Mouse (Mus musculus): ENCODE measurements around the gene Zbtb48. TPM values are rescaled to one million over a fixed set of nuclear protein-coding genes. Genes with fewer than 3 reads are reported as not detected.

The Zbtb48 gene
- total and polyA plus RNA-seq, 2 experiments from 2014 or later = 9.0 to 11.3 TPM

GRCm38 (mm10) chr4:151994228-151995171 lies 33.0 kb downstream of the Zbtb48 start:
- Histone ChIP-seq H3K9me3 (replicated peaks; ENCODE audit: control insufficient read depth, low read length) (no peaks in the 10 kb centered on the region), H3K4me1 (ENCODE audit: control insufficient read depth, insufficient read depth) (peaks cover 12% of the 10 kb centered on the region), H3K4me2 (ENCODE audit: low read depth, low read length) (peak overlapping the region; percentile 99), H3K4me3 (ENCODE audit: low read depth, low read length) (peak overlapping the region; percentile 99), H3K9ac (replicated peaks; ENCODE audit: low read depth, low read length) (peak overlapping the region; percentile 94), H3K36me3 (replicated peaks; ENCODE audit: control insufficient read depth, insufficient read depth, low read length) (peaks cover 21% of the 10 kb centered on the region), H3K27ac (ENCODE audit: low read depth) (peak overlapping the region; percentile 89), H3K27me3 (ENCODE audit: control insufficient read depth, insufficient read depth, low read length) (no peaks in the 10 kb centered on the region)
- no peak for ATAC-seq (ENCODE audit: insufficient read depth, low read depth)
- DNase-seq (ENCODE audit: low spot score) = no peak
- WGBS = 2% methylated on average over 56 of the region's 61 CpGs
- TF ChIP-seq CTCF (IDR thresholded peaks at IDR 0.05; ENCODE audit: low read depth) (no peak), EP300 (IDR thresholded peaks at IDR 0.05; ENCODE audit: low read depth) (no peak)

- Histone ChIP-seq H3K36me3 (replicated peaks; ENCODE audit: control insufficient read depth, insufficient read depth, low read length) (peaks cover 21% of the 10 kb centered on the region), H3K4me1 (ENCODE audit: control insufficient read depth, insufficient read depth) (peaks cover 13% of the 10 kb centered on the region), H3K9ac (replicated peaks; ENCODE audit: low read depth, low read length) (no peak overlapping the region), H3K4me2 (ENCODE audit: low read depth, low read length) (no peak overlapping the region), H3K9me3 (replicated peaks; ENCODE audit: control insufficient read depth, low read length) (no peaks in the 10 kb centered on the region), H3K27ac (ENCODE audit: low read depth) (no peak overlapping the region), H3K27me3 (ENCODE audit: control insufficient read depth, insufficient read depth, low read length) (no peaks in the 10 kb centered on the region), H3K4me3 (ENCODE audit: low read depth, low read length) (no peak overlapping the region)
- DNase-seq (ENCODE audit: low spot score) (no peak), ATAC-seq (ENCODE audit: insufficient read depth, low read depth) (no peak)
- TF ChIP-seq CTCF (IDR thresholded peaks at IDR 0.05; ENCODE audit: low read depth) (no peak), EP300 (IDR thresholded peaks at IDR 0.05; ENCODE audit: low read depth) (no peak)
- WGBS = 40% methylated on average over 6 of the region's 6 CpGs
These were observed 34.4 kb downstream of the Zbtb48 start for GRCm38 (mm10) chr4:151993035-151993434.

GRCm38 (mm10) chr4:151992091-151992490 lies 35.4 kb downstream of the Zbtb48 start:
- Histone ChIP-seq H3K9me3 (replicated peaks; ENCODE audit: control insufficient read depth, low read length) (no peaks in the 10 kb centered on the region), H3K4me3 (ENCODE audit: low read depth, low read length) (no peak overlapping the region), H3K36me3 (replicated peaks; ENCODE audit: control insufficient read depth, insufficient read depth, low read length) (peaks cover 21% of the 10 kb centered on the region), H3K4me1 (ENCODE audit: control insufficient read depth, insufficient read depth) (peaks cover 13% of the 10 kb centered on the region), H3K27ac (ENCODE audit: low read depth) (no peak overlapping the region), H3K9ac (replicated peaks; ENCODE audit: low read depth, low read length) (no peak overlapping the region), H3K27me3 (ENCODE audit: control insufficient read depth, insufficient read depth, low read length) (no peaks in the 10 kb centered on the region), H3K4me2 (ENCODE audit: low read depth, low read length) (no peak overlapping the region)
- no peak for TF ChIP-seq CTCF (IDR thresholded peaks at IDR 0.05; ENCODE audit: low read depth)
- no peak for TF ChIP-seq EP300 (IDR thresholded peaks at IDR 0.05; ENCODE audit: low read depth)
- ATAC-seq (ENCODE audit: insufficient read depth, low read depth) (no peak), DNase-seq (ENCODE audit: low spot score) (no peak)
- 86% methylated on average over 9 of the region's 9 CpGs for WGBS

DNA sequence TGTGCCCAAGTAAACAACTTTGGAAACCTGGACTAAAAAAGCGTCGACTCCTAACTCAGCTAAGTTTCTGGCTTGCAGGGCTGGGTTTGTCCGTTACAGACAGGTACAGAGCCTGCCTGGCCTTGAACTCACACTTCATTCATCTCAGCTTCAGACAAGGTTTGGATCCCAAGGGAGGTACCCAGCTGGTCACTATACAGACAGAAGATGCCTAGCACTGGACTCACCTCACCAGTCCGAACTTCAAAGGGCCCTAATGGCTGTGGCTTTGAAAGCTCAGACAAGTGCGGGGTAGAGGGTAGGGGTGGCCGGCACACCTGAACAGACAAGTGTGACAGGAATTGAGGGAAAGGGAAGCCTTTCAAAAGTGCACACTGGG lies 38.4 kb downstream of the Zbtb48 start:
- H3K27me3 ChIP-seq (ENCODE audit: control insufficient read depth, insufficient read depth, low read length) = no peaks in the 10 kb centered on the region
- H3K27ac ChIP-seq (ENCODE audit: low read depth) = no peak overlapping the region
- TF ChIP-seq CTCF (IDR thresholded peaks at IDR 0.05; ENCODE audit: low read depth) (no peak), EP300 (IDR thresholded peaks at IDR 0.05; ENCODE audit: low read depth) (no peak)
- H3K4me3 ChIP-seq (ENCODE audit: low read depth, low read length) = peak overlapping the region; percentile 79
- no peaks in the 10 kb centered on the region for H3K9me3 ChIP-seq (replicated peaks; ENCODE audit: control insufficient read depth, low read length)
- H3K4me2 ChIP-seq (ENCODE audit: low read depth, low read length) = peak overlapping the region; percentile 71
- WGBS = 38% methylated on average over 6 of the region's 6 CpGs
- 0 out of 2 replicates have a peak overlapping the region, but pooled peaks have one; percentile 79 for H3K9ac ChIP-seq (replicated peaks; ENCODE audit: low read depth, low read length)
- H3K4me1 ChIP-seq (ENCODE audit: control insufficient read depth, insufficient read depth) = peaks cover 10% of the 10 kb centered on the region; the same call in 1 of the 2 replicates
- H3K36me3 ChIP-seq (replicated peaks; ENCODE audit: control insufficient read depth, insufficient read depth, low read length) = peaks cover 21% of the 10 kb centered on the region
- DNase-seq (ENCODE audit: low spot score) (no peak), ATAC-seq (ENCODE audit: insufficient read depth, low read depth) (no peak)

GRCm38 (mm10) chr4:151988342-151989109 lies 38.9 kb downstream of the Zbtb48 start, which contains the start of gene Thap3:
TSS of gene Thap3 (minus strand) at chr4:151988997.
- peak within 1 kb of the TSS; percentile 61 for H3K27ac ChIP-seq (ENCODE audit: low read depth)
- no peaks in the 10 kb centered on the region for H3K9me3 ChIP-seq (replicated peaks; ENCODE audit: control insufficient read depth, low read length)
- ATAC-seq (ENCODE audit: insufficient read depth, low read depth) (peak; percentile 72), DNase-seq (ENCODE audit: low spot score) (no peak)
- under 1% methylated on average over 54 of the region's 54 CpGs for WGBS
- H3K4me1 ChIP-seq (ENCODE audit: control insufficient read depth, insufficient read depth) = peaks cover 7% of the 10 kb centered on the region; the same call in 1 of the 2 replicates
- H3K36me3 ChIP-seq (replicated peaks; ENCODE audit: control insufficient read depth, insufficient read depth, low read length) = peaks cover 21% of the 10 kb centered on the region
- peak within 1 kb of the TSS; percentile 71 for H3K4me2 ChIP-seq (ENCODE audit: low read depth, low read length)
- TF ChIP-seq EP300 (IDR thresholded peaks at IDR 0.05; ENCODE audit: low read depth) (no peak), CTCF (IDR thresholded peaks at IDR 0.05; ENCODE audit: low read depth) (no peak)
- H3K27me3 ChIP-seq (ENCODE audit: control insufficient read depth, insufficient read depth, low read length) = no peaks in the 10 kb centered on the region
- H3K4me3 ChIP-seq (ENCODE audit: low read depth, low read length) = peak within 1 kb of the TSS; percentile 79
- H3K9ac ChIP-seq (replicated peaks; ENCODE audit: low read depth, low read length) = peak within 1 kb of the TSS; percentile 79
